Mouse (Mus musculus) limb, embryonic 11.5 days (tissue): Measurements from ENCODE around the gene Pnrc1. TPM values are rescaled to one million over a fixed set of nuclear protein-coding genes. Genes with fewer than 3 reads are reported as not detected.

ENCODE experiments used
- ATAC-seq: fragments of 200-750 bp; cut with Nextera tagmentation; 2 replicates; pipeline ENCODE4 v1.8.0; 2017; ENCODE audit warnings: low read depth; ENCODE audit not compliant: insufficient number of reproducible peaks, low FRiP score, low TSS enrichment
- DNase-seq: peaks from one replicate; pipeline ENCODE4 v3.0.0-alpha.2; 2015; ENCODE audit warnings: low spot score
- H3K27ac ChIP-seq: fragments of 300-500 bp; sonication (generic); replicated peaks from 2 replicates; pipeline ENCODE4 v1.5.1; 2014; ENCODE audit warnings: low read depth, mild to moderate bottlenecking, low read length
- H3K27me3 ChIP-seq: fragments of 300-500 bp; sonication (generic); 2 replicates; pipeline ENCODE4 v1.6.1; 2014; ENCODE audit warnings: mild to moderate bottlenecking, low read length, mixed read lengths; ENCODE audit not compliant: control insufficient read depth, insufficient read depth
- H3K36me3 ChIP-seq: fragments of 300-500 bp; sonication (generic); 2 replicates; pipeline ENCODE4 v1.6.1; 2014; ENCODE audit warnings: mild to moderate bottlenecking, low read length, moderate library complexity, mixed read lengths; ENCODE audit not compliant: control insufficient read depth, insufficient read depth
- H3K4me1 ChIP-seq: fragments of 300-500 bp; sonication (generic); 2 replicates; pipeline ENCODE4 v1.6.1; 2014; ENCODE audit warnings: low read length, mixed read lengths; ENCODE audit not compliant: control insufficient read depth, insufficient read depth
- H3K4me2 ChIP-seq: fragments of 300-500 bp; sonication (generic); 2 replicates; pipeline ENCODE4 v1.6.1; 2014; ENCODE audit warnings: low read depth, mild to moderate bottlenecking, moderate library complexity; ENCODE audit not compliant: severe bottlenecking
- H3K4me3 ChIP-seq: fragments of 300-500 bp; sonication (generic); 2 replicates; pipeline ENCODE4 v1.5.1; 2014; ENCODE audit warnings: low read depth, low read length
- H3K9ac ChIP-seq: fragments of 300-500 bp; sonication (generic); 2 replicates; pipeline ENCODE4 v1.6.1; 2014; ENCODE audit warnings: mild to moderate bottlenecking, low read length
- H3K9me3 ChIP-seq: fragments of 300-500 bp; sonication (generic); 2 replicates; pipeline ENCODE4 v1.6.1; 2016; ENCODE audit warnings: low read length; ENCODE audit not compliant: control insufficient read depth
- WGBS: fragments of 180-500 bp; shearing (Covaris S2); extraction: QIAGEN DNeasy Blood & Tissue Kit; methylation state at CpG from one replicate; pipeline ENCODE4 v1.1.7; 2014; 5-methylcytosine and 5-hydroxymethylcytosine counted together
- polyA plus RNA-seq: library from polyadenylated mRNA; unstranded; fragments of >200 nt; fragmentation: Nextera tagmentation; extraction: Ambion mirVana; gene quantifications from 2 replicates; pipeline ENCODE4 v1.2.1, GENCODE M21; 2014

The Pnrc1 gene
- polyA plus RNA-seq, 1 experiment from 2014 or later, result 109 TPM

DNA sequence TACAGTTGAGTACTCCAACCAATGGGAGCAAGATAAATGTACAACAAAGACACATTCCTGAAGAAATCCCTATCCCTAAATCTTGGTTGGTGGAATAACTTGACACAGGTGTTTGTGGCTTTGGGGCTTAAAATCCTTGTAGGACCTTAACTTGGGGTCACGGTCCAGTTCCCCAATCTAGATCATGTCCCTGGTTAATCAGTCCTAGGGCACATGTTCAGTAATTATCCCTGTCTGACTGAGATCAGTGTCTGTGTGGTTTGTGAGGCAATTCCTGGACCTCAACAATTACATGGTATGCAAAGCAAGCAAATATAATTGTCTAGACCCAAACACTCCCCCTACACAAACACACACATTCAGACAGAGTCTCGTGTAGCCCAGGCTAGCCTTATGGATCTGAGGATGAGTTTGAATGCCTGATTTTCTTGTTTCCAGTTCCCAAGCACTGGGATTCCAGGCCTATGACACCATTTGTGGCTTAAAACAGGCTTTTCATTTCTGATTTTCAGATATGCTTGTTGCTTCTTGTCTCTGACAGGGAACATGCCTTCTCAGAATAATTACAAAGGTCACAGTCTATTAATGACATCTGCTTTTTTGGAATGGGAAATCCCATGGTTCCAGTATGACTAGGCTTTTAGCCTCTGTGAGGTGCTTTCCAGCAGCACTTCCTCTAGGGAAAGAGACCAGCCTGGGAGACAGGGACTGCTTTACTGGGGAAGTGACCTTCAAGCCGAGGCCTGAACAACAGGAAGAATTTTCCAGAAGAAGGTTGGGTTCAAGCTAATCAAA lies 7.9 kb downstream of the Pnrc1 start:
- no peaks in the 10 kb centered on the region for H3K4me1 ChIP-seq
- no peaks in the 10 kb centered on the region for H3K9me3 ChIP-seq
- no peaks in the 10 kb centered on the region for H3K36me3 ChIP-seq
- WGBS, result 72% methylated on average over 3 of the region's 3 CpGs
- H3K9ac ChIP-seq, result no peak overlapping the region
- no peak overlapping the region for H3K4me3 ChIP-seq
- H3K27me3 ChIP-seq, result no peaks in the 10 kb centered on the region
- H3K4me2 ChIP-seq, result no peak overlapping the region
- DNase-seq, result no peak
- no peak for ATAC-seq
- no peak overlapping the region for H3K27ac ChIP-seq

DNA sequence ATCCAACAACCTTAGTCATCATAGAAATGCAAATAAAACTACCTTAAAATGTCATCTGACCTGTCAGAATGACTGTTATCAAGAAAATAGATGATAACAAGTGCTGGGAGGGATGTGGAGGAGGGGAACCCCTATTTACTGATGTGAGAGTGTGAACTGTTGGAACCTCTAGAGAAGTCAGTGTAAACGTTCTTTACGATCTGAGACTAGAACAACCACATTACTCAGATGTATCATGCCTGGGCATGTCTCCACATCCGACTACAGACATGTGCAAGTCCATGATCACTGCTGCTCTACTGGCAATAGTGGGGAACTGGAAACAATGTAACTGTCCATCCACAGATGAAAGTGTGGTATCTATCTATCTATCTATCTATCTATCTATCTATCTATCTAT lies 16.5 kb downstream of the Pnrc1 start:
- Histone ChIP-seq H3K4me3 (no peak overlapping the region), H3K4me1 (no peaks in the 10 kb centered on the region), H3K27me3 (no peaks in the 10 kb centered on the region), H3K27ac (no peak overlapping the region), H3K4me2 (no peak overlapping the region), H3K36me3 (no peaks in the 10 kb centered on the region), H3K9me3 (no peaks in the 10 kb centered on the region), H3K9ac (no peak overlapping the region)
- DNase-seq (no peak), ATAC-seq (no peak)
- WGBS, result 65% methylated on average over 3 of the region's 3 CpGs

DNA sequence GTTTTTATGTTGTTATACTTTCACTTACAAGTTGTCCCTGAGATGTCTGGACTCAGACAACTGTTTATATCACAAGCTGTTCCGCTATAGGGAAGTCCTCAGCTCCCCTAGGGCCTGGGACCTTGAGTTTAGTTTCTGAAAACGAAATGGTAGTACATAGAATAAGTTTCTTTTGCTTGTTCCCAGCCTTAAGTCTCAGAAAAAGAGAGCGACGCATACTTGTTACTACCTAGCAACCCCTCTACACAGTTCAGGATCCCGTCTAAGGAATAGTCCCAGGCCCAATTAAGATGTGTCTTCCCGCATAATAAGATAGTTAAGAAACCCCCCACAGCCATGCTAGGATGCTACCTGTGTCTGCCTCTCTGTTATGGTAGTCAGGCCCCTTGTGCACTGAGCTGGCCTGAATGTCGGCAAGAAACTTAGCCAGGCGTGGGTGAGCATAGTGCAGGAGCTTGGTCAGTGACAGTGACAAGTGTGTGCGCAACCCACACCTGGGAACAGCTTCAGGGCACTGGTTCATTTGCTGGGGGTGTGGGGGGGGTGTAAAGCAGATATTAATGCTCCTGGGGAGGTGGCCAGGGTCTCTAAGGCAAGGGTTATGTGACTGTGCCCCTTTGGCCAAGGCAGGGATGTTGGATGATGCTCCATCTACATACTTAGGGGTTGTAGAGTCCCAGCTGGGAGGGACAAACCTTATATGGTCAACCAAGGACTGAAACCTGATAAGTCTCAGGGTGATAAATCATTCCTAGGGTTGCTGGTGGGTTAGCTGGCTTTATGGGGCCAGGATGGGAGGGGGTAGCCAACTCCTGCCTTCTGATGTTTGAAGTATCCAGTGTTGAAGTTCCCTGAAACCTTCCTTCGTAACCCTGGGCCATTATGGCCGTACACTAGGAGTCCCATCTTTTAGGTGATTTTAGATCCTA lies 19.3 kb downstream of the Pnrc1 start:
- Histone ChIP-seq H3K4me1 (no peaks in the 10 kb centered on the region), H3K27me3 (no peaks in the 10 kb centered on the region), H3K4me2 (no peak overlapping the region), H3K27ac (no peak overlapping the region), H3K9ac (no peak overlapping the region), H3K9me3 (no peaks in the 10 kb centered on the region), H3K36me3 (no peaks in the 10 kb centered on the region), H3K4me3 (no peak overlapping the region)
- no peak for DNase-seq
- 77% methylated on average over 11 of the region's 11 CpGs for WGBS
- no peak for ATAC-seq

DNA sequence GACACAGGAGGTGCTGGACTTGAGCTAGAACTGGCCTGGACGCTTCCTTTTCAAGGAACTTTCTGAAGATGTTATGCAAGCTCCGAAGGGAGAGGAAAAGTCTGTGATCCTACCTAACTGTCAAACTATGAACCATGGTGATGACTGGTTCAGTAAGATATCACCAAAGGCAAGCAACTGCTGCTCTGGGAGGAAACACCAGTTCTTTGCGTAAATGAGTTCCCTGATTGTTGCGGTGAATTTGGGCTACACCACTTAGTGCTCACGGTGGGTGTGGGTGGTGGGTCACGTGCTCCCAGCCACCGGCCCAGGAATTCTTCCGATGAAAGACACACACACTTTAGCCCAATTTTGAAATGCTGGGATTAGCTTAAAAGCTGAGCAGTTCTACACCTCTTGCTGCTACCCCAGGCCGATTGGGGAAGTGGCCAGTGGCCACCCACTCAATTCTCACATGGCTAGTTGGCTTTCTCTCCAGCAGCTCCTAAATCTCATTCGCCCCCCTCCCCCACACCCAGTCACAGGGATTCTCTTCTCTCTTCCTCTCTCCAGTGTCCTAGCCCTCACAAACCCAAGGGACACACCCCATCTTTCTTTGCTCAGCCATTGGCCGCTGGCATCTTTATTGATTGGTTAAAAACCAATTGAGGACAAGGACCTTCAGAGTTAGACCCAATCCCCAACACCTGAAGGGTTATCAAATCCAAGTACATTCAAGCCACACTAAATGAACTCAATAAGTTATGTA lies 24.8 kb downstream of the Pnrc1 start:
- ATAC-seq (no peak), DNase-seq (no peak)
- Histone ChIP-seq H3K4me1 (no peaks in the 10 kb centered on the region), H3K4me3 (no peak overlapping the region), H3K4me2 (no peak overlapping the region), H3K9ac (no peak overlapping the region), H3K27ac (no peak overlapping the region), H3K36me3 (no peaks in the 10 kb centered on the region), H3K27me3 (no peaks in the 10 kb centered on the region), H3K9me3 (no peaks in the 10 kb centered on the region)
- 86% methylated on average over 11 of the region's 11 CpGs for WGBS

DNA sequence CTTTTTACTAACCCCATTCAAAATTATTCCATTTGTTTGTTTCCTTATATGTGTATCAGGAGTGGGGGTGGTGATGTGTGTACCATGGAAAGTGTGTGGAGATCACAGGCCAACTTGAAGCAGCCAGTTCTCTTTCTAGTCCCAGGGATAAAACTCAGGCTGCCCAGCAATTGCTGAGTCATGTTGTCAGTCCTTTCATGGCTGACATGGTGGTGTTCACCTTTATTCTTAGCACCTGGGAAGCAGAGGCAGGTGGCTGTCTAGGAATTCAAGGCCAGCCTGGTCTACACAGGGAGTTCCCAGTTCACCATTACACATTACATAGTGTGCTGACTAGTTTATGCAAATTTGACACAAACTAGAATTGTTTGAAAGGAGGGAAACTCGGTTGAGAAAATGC lies 27.1 kb downstream of the Pnrc1 start:
- Histone ChIP-seq H3K27ac (no peak overlapping the region), H3K27me3 (no peaks in the 10 kb centered on the region), H3K9me3 (no peaks in the 10 kb centered on the region), H3K36me3 (no peaks in the 10 kb centered on the region), H3K4me1 (no peaks in the 10 kb centered on the region), H3K9ac (no peak overlapping the region), H3K4me2 (no peak overlapping the region), H3K4me3 (no peak overlapping the region)
- 82% methylated on average over 1 of the region's 1 CpGs for WGBS
- ATAC-seq (no peak), DNase-seq (no peak)

DNA sequence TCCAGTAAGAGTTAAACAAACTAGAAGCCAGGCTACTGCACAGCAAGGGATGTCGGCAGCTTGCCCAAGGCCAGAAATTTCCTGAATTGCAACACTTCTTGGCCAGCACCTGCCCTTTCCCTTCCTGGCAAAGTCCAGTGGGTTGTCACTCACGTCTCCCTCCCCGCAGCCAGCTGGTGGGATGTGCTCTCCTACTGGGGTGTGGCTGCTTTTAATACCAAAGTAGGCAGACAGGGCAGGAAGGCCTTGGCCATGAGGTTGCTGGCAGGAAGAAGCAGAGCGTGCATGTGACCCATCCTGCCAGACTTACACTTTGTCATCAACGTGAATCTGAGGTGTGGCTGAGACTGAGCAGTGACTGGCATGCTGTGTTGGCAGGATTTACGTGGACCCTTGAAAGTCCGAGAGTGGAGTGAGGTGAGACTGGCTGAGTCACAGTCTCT lies 28.6 kb downstream of the Pnrc1 start:
- H3K4me3 ChIP-seq, result no peak overlapping the region
- no peaks in the 10 kb centered on the region for H3K9me3 ChIP-seq
- H3K27me3 ChIP-seq, result no peaks in the 10 kb centered on the region
- no peak for ATAC-seq
- no peaks in the 10 kb centered on the region for H3K4me1 ChIP-seq
- no peak overlapping the region for H3K27ac ChIP-seq
- DNase-seq, result no peak
- H3K4me2 ChIP-seq, result no peak overlapping the region
- no peak overlapping the region for H3K9ac ChIP-seq
- WGBS, result 62% methylated on average over 7 of the region's 7 CpGs
- H3K36me3 ChIP-seq, result no peaks in the 10 kb centered on the region

DNA sequence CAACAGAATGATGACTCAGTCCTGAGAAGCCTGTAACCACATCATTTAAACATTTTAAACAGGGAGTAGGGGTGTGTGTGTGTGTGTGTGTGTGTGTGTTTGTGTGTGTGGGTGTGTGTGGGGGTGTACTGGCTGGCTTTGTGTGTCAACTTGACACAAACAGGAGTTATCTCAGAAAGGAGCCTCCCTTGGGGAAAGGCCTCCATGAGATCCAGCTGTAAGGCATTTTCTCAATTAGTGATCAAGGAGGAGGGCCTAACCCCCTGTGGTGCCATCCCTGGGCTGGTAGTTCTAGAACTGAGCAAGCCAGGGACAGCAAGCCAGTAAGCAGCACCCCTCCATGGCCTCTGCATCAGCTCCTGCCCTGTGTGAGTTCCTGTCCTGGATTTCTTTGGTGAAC lies 29.7 kb downstream of the Pnrc1 start:
- ATAC-seq (no peak), DNase-seq (no peak)
- no peaks in the 10 kb centered on the region for H3K9me3 ChIP-seq
- no peak overlapping the region for H3K4me2 ChIP-seq
- no peak overlapping the region for H3K4me3 ChIP-seq
- H3K27me3 ChIP-seq, result no peaks in the 10 kb centered on the region
- no peaks in the 10 kb centered on the region for H3K36me3 ChIP-seq
- H3K4me1 ChIP-seq, result no peaks in the 10 kb centered on the region
- no peak overlapping the region for H3K9ac ChIP-seq
- no peak overlapping the region for H3K27ac ChIP-seq

DNA sequence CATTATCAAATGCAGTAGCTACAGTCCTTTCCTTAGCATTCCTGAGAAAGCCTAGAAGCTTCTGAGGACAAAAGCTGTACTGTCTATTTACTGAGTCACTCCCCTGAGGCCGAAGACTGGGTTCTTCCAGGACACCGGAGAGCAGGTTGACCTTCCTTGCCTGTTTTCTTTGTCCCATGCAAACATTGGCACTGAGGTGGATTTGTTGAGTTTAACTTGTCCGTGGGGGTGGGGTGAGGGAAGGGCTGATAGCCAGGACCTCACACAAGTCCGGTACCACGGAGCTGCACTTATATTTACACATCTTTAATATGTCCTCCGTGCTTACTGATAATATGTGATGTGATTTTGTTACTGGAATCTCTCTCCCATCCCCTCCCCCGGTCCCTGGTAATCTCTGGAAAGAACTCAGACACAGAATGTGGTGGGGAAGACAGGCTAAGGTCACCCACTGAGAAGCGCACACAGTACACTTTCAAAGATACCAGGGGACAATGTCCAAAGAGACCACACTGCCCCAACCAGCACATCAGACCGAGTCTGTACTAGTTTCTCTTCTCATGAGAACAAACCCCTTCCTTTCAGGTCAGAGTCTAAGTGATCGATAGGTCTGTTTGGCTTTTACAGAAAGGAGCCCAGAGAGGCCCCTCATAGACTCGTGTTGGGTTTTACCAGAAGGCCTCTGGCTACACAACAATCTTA lies 32.5 kb downstream of the Pnrc1 start:
- ATAC-seq, result no peak
- no peak overlapping the region for H3K4me3 ChIP-seq
- H3K4me1 ChIP-seq, result no peaks in the 10 kb centered on the region
- WGBS, result 85% methylated on average over 11 of the region's 11 CpGs
- H3K4me2 ChIP-seq, result no peak overlapping the region
- no peak for DNase-seq
- H3K9me3 ChIP-seq, result no peaks in the 10 kb centered on the region
- no peaks in the 10 kb centered on the region for H3K36me3 ChIP-seq
- H3K27ac ChIP-seq, result no peak overlapping the region
- no peaks in the 10 kb centered on the region for H3K27me3 ChIP-seq
- no peak overlapping the region for H3K9ac ChIP-seq
